Mouse (Mus musculus) adrenal gland, postnatal 14 days (tissue): Measurements from ENCODE around the gene Olfr617. TPM values are rescaled to one million over a fixed set of nuclear protein-coding genes. Genes with fewer than 3 reads are reported as not detected.
"Not testable (repeated sequence)": the region's sequence is repeated elsewhere in the genome, so short reads cannot be mapped to it uniquely, and the experiment has no call there.

Experiments
- DNase-seq: peaks from one replicate; pipeline ENCODE4 v3.0.0; 2021; ENCODE audit warnings: mixed read lengths
- long read RNA-seq, 2 experiments: library from polyadenylated mRNA; stranded (forward); transcript quantifications; one replicate each; pipeline ENCODE4 v2.0.0; 2021
- microRNA-seq, 2 experiments: library from miRNA; unstranded; fragments of <30 nt; microRNA quantifications; one replicate each; pipeline ENCODE4 v1.2.0; 2021
- total RNA-seq: library from RNA; stranded (reverse); gene quantifications from 2 replicates; pipeline ENCODE4 v1.2.3, GENCODE M21; 2021

Gene Olfr617
- not detected in 2 replicates for total RNA-seq
- long read RNA-seq, experiment 1 = 0 reads
- long read RNA-seq, experiment 2 = 0 reads

DNA sequence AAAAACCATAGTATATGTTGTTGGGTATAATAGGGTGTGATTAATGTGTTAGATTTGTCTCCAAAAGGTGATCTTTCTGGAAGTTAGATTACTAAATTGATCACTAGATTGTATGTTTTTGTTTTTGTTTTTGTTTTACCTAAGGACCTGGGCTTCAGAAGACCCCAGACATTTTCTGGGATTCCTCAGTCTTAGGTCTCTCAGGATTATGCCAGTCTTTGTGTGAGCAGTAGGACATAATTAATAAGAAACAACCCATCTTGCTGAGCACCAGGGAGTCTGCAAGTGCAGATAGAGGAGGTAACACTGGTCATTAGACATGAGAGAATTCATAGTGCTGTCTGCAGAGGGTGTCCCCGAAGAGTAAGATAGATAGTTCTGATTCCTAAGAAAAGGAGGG lies at the start of gene Olfr617:
TSS of gene Olfr617 (plus strand) at position 301 of the 400 bp plus-strand sequence.
- DNase-seq = no peak

- not testable (repeated sequence) for DNase-seq
Observed at GRCm38 (mm10) chr7:103542617-103543016, 30.2 kb upstream of the Olfr617 start, which contains the start of gene Olfr612. Gene Olfr612 (minus strand): TSS chr7:103542717.

DNA sequence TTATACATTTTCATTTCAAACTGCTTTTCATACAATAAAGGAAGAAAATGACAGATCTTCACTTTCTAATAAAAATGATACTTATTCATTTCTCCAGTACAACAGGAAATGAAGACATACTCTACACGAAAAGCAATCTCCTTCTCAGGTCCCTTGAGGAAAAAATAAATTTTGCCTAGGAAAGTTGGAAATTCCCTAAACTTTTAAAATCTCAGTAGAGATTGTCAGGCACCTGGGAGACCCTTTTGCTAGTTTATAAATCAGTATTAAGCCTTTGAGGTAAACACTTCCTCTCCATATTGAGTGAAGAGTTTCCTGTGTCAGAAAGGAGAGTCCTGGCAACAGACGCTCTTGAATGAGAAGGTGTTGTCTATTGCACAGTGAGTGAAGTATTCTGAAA lies 25.1 kb upstream of the Olfr617 start, which contains the start of gene Olfr613:
TSS of gene Olfr613 (plus strand) at position 301 of the 400 bp plus-strand sequence.
- DNase-seq = no peak

DNA sequence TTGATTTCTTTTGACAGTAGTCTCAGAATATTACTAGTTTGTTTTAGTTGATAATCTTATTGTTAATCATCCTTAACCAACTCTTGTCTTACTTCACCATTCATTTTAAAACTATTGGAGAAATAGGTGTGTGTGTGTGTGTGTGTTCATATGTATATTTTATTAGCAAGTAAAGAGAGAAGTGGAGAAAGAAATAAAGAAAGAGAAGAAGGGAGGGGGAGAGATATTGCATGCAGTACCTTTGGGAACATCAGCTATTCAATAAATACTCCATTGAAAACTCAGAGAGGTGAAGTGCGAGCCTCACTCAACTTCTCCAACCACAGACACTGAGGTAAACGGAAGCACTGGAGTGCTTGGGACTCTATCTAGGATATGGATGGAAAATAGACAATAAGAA lies 17.1 kb upstream of the Olfr617 start, which contains the start of gene Olfr615:
TSS of gene Olfr615 (plus strand) at position 301 of the 400 bp plus-strand sequence.
- DNase-seq = no peak

DNA sequence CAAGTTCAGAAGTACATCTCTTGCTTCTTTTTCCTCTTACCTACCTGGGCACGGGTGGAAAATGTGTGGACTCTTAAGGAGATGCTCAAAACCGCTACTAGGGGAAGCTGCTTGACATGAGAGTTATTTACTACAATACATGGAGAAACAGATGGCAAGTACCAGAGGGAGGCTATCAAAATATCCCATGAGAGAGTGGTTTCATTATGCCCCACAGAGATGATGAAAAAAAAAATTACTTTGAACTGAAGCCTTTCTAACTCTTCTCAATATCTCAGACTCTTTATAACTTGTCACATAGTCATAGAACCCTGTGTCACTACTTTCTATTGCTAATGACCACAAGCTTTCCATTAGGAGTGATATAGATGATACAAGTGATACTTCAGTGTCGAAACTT lies 3.8 kb upstream of the Olfr617 start, which contains the start of gene Olfr616:
TSS of gene Olfr616 (minus strand) at position 101 of the 400 bp plus-strand sequence.
- DNase-seq = no peak

DNA sequence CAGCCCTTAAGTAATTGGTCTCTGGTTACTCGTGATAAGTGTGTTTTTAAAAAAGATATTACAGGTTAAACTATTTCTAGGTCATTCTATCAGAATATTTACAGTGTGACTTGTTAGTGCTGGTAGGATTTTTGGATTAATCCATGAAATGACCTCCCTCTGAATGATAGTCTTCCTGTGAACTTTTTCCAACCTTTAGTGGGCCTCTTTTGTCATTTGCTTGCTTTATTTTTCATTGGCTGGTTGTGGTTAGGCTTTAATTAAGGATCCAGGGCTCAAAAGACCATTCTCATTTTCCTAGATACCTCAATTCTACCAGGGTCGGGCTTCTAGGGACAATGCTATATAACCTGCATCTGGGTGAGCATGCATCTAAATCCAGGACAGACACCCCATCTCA lies 16.9 kb downstream of the Olfr617 start, which contains the start of gene Olfr618:
TSS of gene Olfr618 (plus strand) at position 301 of the 400 bp plus-strand sequence.
- DNase-seq = no peak

DNA sequence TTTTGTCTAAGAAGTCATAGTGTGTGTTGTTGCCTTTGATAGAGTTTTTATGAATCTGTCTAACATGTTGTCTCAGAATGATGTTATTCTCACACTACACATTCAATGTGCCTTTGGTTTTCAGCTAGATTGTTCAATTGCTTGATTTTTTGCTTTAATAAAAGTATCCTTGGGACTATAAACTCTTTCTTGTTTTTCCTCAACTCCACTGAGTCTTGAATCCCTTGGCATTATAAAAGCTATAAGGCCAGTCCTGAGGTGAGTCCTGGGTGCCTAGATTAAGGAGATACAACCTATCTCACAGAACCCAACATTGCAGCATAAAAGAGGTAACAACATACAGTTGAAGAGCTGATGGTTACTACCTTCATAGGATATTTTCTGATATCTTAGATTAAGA lies 27.4 kb downstream of the Olfr617 start, which contains the start of gene Olfr619:
TSS of gene Olfr619 (plus strand) at position 301 of the 400 bp plus-strand sequence.
- DNase-seq = no peak

DNA sequence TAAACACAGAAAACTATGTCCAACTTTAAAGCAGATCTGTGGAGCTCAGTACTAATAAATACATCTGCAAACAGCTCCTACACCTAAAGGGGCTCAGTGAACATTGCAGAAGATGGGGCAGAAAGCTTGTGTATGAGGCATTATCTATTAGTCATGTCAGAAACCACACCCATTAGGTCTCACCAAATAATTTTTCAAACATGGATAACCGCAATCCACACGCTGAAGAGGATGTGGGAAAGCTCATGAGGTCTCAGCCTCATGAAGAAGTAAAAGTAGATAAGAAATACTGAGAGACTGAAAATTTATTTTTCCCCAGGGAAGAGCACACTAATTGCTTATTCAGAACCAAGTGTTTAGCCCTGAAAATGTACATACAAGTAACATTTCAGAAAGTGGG lies 34.6 kb downstream of the Olfr617 start:
- DNase-seq = no peak

DNA sequence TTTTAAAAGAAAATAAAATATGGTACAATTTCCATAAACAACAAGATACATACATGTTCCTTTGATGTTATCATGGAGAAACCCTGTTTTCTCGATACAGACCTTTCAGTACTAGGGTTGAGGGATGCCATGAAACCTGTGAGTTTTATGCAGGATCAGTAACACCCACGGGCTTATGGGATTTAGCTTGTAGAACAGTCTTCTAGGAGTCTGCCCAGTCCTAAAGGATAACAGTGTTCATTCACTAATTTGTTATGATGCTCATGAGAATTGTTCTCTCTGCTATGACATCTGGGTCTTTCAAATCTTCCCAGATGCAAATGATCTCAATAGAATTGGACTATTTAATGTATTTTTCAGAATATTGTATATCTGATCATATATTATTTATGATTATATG lies 39.6 kb downstream of the Olfr617 start, which contains the start of gene Olfr620:
TSS of gene Olfr620 (minus strand) at position 101 of the 400 bp plus-strand sequence.
- no peak for DNase-seq

Small RNA genes lying within 50 kb of the gene (microRNA-seq; reads per million reads assigned to microRNA genes)
- gene Gm26506 = 0 reads per million in 2 experiments

Other genes starting within 250 kb of the Olfr617 start
- gene Olfr598, start 249.5 kb upstream of the Olfr617 start, total RNA-seq = not detected in 2 replicates
- not detected in 2 replicates for gene Olfr599, start 237.1 kb upstream of the Olfr617 start, total RNA-seq
- not detected in 2 replicates for gene Olfr600, start 223.4 kb upstream of the Olfr617 start, total RNA-seq
- not detected in 2 replicates for gene Olfr601, start 210.4 kb upstream of the Olfr617 start, total RNA-seq
- gene Olfr603, start 186.9 kb upstream of the Olfr617 start, total RNA-seq = not detected in 2 replicates
- gene Usp17lc, start 158.0 kb upstream of the Olfr617 start, total RNA-seq = not detected in 2 replicates
- gene Olfr605, start 127.6 kb upstream of the Olfr617 start, total RNA-seq = not detected in 2 replicates
- gene Olfr606, start 124.0 kb upstream of the Olfr617 start, total RNA-seq = not detected in 2 replicates
- not detected in 2 replicates for gene Olfr607, start 108.9 kb upstream of the Olfr617 start, total RNA-seq
- gene Olfr608, start 103.2 kb upstream of the Olfr617 start, total RNA-seq = not detected in 2 replicates
- gene Olfr609, start 75.0 kb upstream of the Olfr617 start, total RNA-seq = not detected in 2 replicates
- not detected in 2 replicates for gene Olfr610, start 60.9 kb upstream of the Olfr617 start, total RNA-seq
- not detected in 2 replicates for gene Olfr611, start 52.2 kb upstream of the Olfr617 start, total RNA-seq
- not detected in 2 replicates for gene Olfr612, start 30.3 kb upstream of the Olfr617 start, total RNA-seq
- gene Olfr613, start 25.0 kb upstream of the Olfr617 start, total RNA-seq = not detected in 2 replicates
- not detected in 2 replicates for gene Olfr615, start 17.0 kb upstream of the Olfr617 start, total RNA-seq
- not detected in 2 replicates for gene Olfr616, start 3.9 kb upstream of the Olfr617 start, total RNA-seq
- not detected in 2 replicates for gene Olfr618, start 17.0 kb downstream of the Olfr617 start, total RNA-seq
- not detected in 2 replicates for gene Olfr619, start 27.5 kb downstream of the Olfr617 start, total RNA-seq
- not detected in 2 replicates for gene Olfr620, start 39.5 kb downstream of the Olfr617 start, total RNA-seq
- gene Olfr622, start 69.6 kb downstream of the Olfr617 start, total RNA-seq = not detected in 2 replicates
- not detected in 2 replicates for gene Olfr623, start 90.6 kb downstream of the Olfr617 start, total RNA-seq
- 0.04 TPM in 1 of 2 replicates, not detected in the other for gene Olfr624, start 98.1 kb downstream of the Olfr617 start, total RNA-seq
- not detected in 2 replicates for gene Olfr625-ps1, start 109.7 kb downstream of the Olfr617 start, total RNA-seq
- not detected in 2 replicates for gene Olfr243, start 141.6 kb downstream of the Olfr617 start, total RNA-seq
- not detected in 2 replicates for gene Olfr628, start 157.3 kb downstream of the Olfr617 start, total RNA-seq
- gene Olfr629, start 171.9 kb downstream of the Olfr617 start, total RNA-seq = not detected in 2 replicates
- not detected in 2 replicates for gene Olfr630, start 184.3 kb downstream of the Olfr617 start, total RNA-seq
- not detected in 2 replicates for gene Olfr69, start 198.5 kb downstream of the Olfr617 start, total RNA-seq
- not detected in 2 replicates for gene Olfr68, start 206.6 kb downstream of the Olfr617 start, total RNA-seq
- gene Olfr67, start 218.8 kb downstream of the Olfr617 start, total RNA-seq = not detected in 2 replicates
- gene Hbb-bt, start 240.9 kb downstream of the Olfr617 start, total RNA-seq = 1,182 and 1,430 TPM in 2 replicates